Mouse (Mus musculus): Measurements from ENCODE around the gene Atp6v0b.

DNA sequence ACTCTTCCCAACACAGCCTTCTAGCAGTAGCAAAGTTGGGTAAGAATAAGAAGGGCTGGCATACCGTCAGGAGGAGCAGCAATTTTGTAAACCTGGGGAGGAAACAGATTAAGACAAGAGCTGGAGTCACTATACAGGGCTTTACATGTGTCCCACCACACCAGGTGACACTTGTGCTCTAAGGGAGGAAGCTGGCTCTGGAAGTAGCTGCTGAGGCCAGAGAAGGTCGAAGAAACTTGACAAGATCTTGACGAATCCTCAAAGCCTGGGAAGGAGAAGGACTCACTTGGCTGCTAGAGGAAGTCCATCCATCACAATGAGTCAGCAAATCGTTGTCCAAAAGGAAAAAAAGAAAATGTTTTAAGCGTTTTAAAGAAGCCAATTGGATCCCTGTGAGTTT is 29.3 kb upstream of the Atp6v0b start:
- no peak for TF ChIP-seq CTCF (IDR thresholded peaks at IDR 0.05; ENCODE audit: low read depth, low read length)
- no peak for TF ChIP-seq TAL1 (conservative IDR thresholded peaks at IDR 0.05; ENCODE audit: low read depth, low read length)
- TF ChIP-seq GATA1 (IDR thresholded peaks at IDR 0.05; ENCODE audit: borderline replicate concordance, low read length) = no peak
